Mouse (Mus musculus) midbrain, embryonic 16.5 days (tissue): ENCODE measurements around the gene Xrra1. TPM values are rescaled to one million over a fixed set of nuclear protein-coding genes. Genes with fewer than 3 reads are reported as not detected.

Experiments
- ATAC-seq: fragments of 200-750 bp; cut with Nextera tagmentation; 2 replicates; pipeline ENCODE4 v1.8.0; 2017; ENCODE audit warnings: moderate TSS enrichment
- H3K27ac ChIP-seq: fragments of 300-500 bp; sonication (generic); 2 replicates; pipeline ENCODE4 v1.5.1; 2014; ENCODE audit warnings: mild to moderate bottlenecking, low read length, mixed read lengths
- H3K27me3 ChIP-seq: fragments of 300-500 bp; sonication (generic); 2 replicates; pipeline ENCODE4 v1.6.1; 2014; ENCODE audit warnings: low read depth, low read length, mixed read lengths; ENCODE audit not compliant: control insufficient read depth, insufficient read depth
- H3K36me3 ChIP-seq: fragments of 300-500 bp; sonication (generic); 2 replicates; pipeline ENCODE4 v1.6.1; 2014; ENCODE audit warnings: mild to moderate bottlenecking, low read length, moderate library complexity, mixed read lengths; ENCODE audit not compliant: control insufficient read depth, insufficient read depth
- H3K4me1 ChIP-seq: fragments of 300-500 bp; sonication (generic); 2 replicates; pipeline ENCODE4 v1.6.1; 2014; ENCODE audit warnings: mild to moderate bottlenecking, low read length, mixed read lengths; ENCODE audit not compliant: control insufficient read depth, insufficient read depth
- H3K4me2 ChIP-seq: fragments of 300-500 bp; sonication (generic); 2 replicates; pipeline ENCODE4 v1.6.1; 2014; ENCODE audit warnings: mild to moderate bottlenecking, low read length, mixed read lengths
- H3K4me3 ChIP-seq: fragments of 300-500 bp; sonication (generic); 2 replicates; pipeline ENCODE4 v1.5.1; 2014; ENCODE audit warnings: low read depth, mild to moderate bottlenecking, low read length, moderate library complexity, mixed read lengths
- H3K9ac ChIP-seq: fragments of 300-500 bp; sonication (generic); 2 replicates; pipeline ENCODE4 v1.6.1; 2014; ENCODE audit warnings: low read depth, low read length, mixed read lengths
- H3K9me3 ChIP-seq: fragments of 300-500 bp; sonication (generic); replicated peaks from 2 replicates; pipeline ENCODE4 v1.6.1; 2014; ENCODE audit warnings: mild to moderate bottlenecking, low read length, mixed read lengths; ENCODE audit not compliant: control insufficient read depth, poor library complexity, severe bottlenecking
- WGBS: fragments of 180-500 bp; shearing (Covaris S2); extraction: QIAGEN DNeasy Blood & Tissue Kit; methylation state at CpG from one replicate; pipeline ENCODE4 v1.1.7; 2014; 5-methylcytosine and 5-hydroxymethylcytosine counted together
- polyA plus RNA-seq: library from polyadenylated mRNA; unstranded; fragments of >200 nt; fragmentation: Nextera tagmentation; extraction: Ambion mirVana; gene quantifications from 2 replicates; pipeline ENCODE4 v1.2.1, GENCODE M21; 2015

Xrra1 gene
- polyA plus RNA-seq, 1 experiment from 2014 or later, result 1.3 TPM

DNA sequence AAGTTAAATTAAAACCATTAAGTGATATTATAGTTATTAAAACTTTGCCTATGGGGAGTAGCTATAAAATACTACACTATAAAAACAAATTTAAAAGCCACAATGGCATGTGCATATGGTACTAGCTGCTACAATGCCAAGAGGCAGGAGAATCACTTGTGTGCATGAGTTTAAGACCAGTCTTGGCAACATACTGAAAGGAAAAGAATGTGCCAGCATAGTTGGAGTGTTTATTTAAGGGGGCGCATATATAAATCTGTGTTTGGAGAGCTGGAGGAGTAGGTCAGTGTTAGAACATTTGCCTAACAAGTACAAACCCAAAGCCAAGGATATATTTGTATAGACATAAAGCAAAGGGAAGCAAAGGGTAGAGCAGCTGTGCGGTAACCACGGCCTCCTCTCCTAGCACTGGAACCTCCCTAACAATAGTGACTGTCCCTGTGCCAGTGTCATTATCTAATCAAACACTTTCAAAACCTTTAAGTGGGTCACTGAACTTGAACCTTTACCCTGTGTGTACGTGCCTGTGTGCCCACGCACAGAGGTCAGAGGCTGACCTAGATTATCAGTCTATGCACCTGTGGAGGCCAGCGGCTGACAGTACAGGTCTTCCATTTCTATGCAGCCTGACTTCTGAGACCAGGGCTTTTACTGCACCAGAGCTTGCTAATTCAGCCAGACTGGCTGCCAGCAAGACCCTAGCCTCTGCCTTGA lies 21.4 kb upstream of the Xrra1 start:
- H3K36me3 ChIP-seq, result peaks cover 28% of the 10 kb centered on the region
- WGBS, result 84% methylated on average over 6 of the region's 6 CpGs
- H3K9ac ChIP-seq, result no peak overlapping the region
- no peak for ATAC-seq
- no peaks in the 10 kb centered on the region for H3K27me3 ChIP-seq
- H3K9me3 ChIP-seq, result no peaks in the 10 kb centered on the region
- no peaks in the 10 kb centered on the region for H3K4me1 ChIP-seq
- no peak overlapping the region for H3K4me2 ChIP-seq
- H3K27ac ChIP-seq, result no peak overlapping the region
- no peak overlapping the region for H3K4me3 ChIP-seq

DNA sequence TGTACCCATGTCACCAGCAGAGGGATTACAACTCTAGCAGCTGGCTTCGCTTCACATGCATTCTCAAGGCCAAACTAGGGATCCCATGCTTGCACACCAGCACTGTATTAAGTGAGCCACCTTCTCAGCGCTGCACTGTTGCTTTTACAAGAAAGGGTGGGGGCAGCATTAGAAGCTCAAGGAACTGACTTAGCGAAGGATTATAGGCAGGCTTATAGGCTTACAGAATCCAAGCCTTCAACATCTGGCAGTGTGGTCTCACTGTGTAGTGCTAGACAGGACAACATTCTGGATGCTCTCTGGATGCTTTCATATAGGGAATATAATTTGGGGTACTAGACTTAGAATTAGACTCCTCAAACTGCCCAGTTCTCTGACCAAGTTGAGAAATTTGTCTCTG lies 20.7 kb upstream of the Xrra1 start:
- H3K4me3 ChIP-seq, result no peak overlapping the region
- H3K27ac ChIP-seq, result no peak overlapping the region
- H3K27me3 ChIP-seq, result no peaks in the 10 kb centered on the region
- WGBS, result 91% methylated on average over 3 of the region's 3 CpGs
- ATAC-seq, result no peak
- H3K9ac ChIP-seq, result no peak overlapping the region
- no peaks in the 10 kb centered on the region for H3K9me3 ChIP-seq
- H3K4me2 ChIP-seq, result no peak overlapping the region
- peaks cover 28% of the 10 kb centered on the region for H3K36me3 ChIP-seq
- H3K4me1 ChIP-seq, result no peaks in the 10 kb centered on the region

DNA sequence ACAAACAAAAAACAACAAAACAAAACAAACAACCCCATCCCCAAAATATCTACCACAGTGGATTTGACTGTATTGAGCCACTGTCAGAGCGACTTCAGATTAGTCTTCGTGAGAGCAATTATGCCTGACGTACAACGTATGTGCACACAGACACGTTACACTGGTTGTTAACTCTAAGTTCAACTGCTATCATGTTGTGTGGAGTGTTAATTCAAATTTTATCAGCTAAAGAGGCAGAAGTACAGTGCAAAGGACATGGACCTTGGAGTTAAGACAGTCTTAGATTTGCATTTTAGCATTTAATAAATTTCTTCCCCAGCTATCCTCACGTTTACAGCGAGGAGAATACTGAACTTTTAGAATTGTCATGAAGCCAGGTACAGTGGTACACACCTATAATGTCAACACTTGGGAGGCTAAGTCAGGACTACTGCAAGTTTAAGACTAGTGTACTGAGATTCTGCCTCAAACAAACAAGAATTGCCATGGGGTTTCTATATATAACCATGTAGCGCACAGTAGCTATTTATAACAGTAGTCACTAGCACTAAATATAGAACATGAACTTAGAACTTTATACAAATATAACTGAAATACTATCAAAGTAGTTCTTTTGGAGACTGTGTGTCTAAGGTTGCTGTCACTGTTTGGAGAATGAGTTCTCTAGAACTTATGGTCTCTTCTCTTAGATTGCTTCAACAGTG lies 13.2 kb upstream of the Xrra1 start:
- 96% methylated on average over 8 of the region's 8 CpGs for whole genome bisulfite sequencing
- Histone ChIP-seq H3K36me3 (peaks cover 20% of the 10 kb centered on the region), H3K27ac (no peak overlapping the region), H3K4me1 (no peaks in the 10 kb centered on the region), H3K4me3 (no peak overlapping the region), H3K9me3 (no peaks in the 10 kb centered on the region), H3K27me3 (no peaks in the 10 kb centered on the region), H3K4me2 (no peak overlapping the region), H3K9ac (no peak overlapping the region)
- ATAC-seq, result no peak

DNA sequence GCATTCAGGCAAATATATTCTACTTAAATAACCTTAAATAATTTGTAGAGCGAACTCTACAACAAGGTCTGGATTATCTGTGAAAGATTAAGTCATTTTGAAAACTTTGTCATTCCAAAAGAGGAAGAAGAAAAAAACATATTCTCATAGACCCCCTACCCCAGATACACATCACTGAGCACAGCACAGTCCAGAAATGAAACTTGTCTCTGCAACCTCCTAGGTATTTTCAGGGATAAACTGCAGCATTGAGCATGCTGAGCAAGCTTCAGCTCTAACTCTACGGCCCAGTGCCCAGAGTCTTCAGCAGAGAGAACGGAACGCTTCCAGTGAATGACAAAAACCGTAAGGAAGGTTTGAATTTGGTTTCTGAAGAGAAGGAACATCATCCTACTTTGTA lies 8.4 kb upstream of the Xrra1 start:
- no peaks in the 10 kb centered on the region for H3K27me3 ChIP-seq
- H3K4me3 ChIP-seq, result no peak overlapping the region
- WGBS, result 60% methylated on average over 5 of the region's 5 CpGs
- no peak for ATAC-seq
- H3K27ac ChIP-seq, result no peak overlapping the region
- peaks cover 5% of the 10 kb centered on the region; the same call in 1 of the 2 replicates for H3K4me1 ChIP-seq
- no peak overlapping the region for H3K9ac ChIP-seq
- no peaks in the 10 kb centered on the region for H3K9me3 ChIP-seq
- H3K4me2 ChIP-seq, result no peak overlapping the region
- H3K36me3 ChIP-seq, result peaks cover 14% of the 10 kb centered on the region

DNA sequence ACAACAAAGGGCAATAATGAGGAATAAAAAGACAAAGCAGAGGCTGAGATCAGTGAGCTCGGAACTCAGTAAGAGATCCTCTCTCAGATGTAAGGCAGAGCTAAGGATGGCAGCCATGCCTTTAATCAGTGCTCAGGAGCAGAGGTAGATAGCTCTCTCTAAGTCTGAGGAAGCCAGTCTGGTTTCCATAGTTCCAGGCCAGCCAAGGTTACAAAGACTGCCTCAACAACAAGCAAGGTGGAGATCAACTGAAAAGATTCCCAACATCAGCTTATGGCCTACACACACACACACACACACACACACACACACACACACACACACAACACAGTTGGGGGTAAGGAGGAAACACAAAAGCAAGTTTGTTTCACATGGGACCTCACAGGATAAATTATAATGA lies 7.8 kb upstream of the Xrra1 start:
- no peak overlapping the region for H3K4me3 ChIP-seq
- H3K27ac ChIP-seq, result no peak overlapping the region
- no peak overlapping the region for H3K4me2 ChIP-seq
- H3K9me3 ChIP-seq, result no peaks in the 10 kb centered on the region
- peaks cover 7% of the 10 kb centered on the region; the same call in 1 of the 2 replicates for H3K4me1 ChIP-seq
- no peaks in the 10 kb centered on the region for H3K27me3 ChIP-seq
- H3K36me3 ChIP-seq, result peaks cover 14% of the 10 kb centered on the region
- no peak overlapping the region for H3K9ac ChIP-seq
- no peak for ATAC-seq
- 37% methylated on average over 1 of the region's 1 CpGs for WGBS

DNA sequence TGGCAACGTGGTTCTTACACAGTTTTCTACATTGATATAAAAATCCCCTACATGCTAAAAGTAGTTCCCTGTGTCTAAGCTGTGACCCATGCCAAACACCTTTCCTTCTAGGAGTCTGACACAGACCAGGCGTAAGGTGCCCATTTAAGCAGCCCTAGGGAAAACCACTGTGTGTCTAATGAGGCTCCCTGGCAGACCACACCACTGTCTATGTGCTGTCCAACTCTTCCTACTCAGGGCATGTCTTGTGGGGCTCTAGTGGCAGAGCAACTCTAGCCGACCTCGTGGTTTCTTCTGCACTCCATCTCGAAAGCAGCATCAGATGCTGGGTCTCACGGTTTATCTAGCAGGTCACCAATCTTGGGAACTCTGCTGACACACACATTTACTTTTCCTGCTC lies 7.3 kb upstream of the Xrra1 start:
- peaks cover 14% of the 10 kb centered on the region for H3K36me3 ChIP-seq
- H3K27ac ChIP-seq, result no peak overlapping the region
- H3K4me3 ChIP-seq, result no peak overlapping the region
- H3K27me3 ChIP-seq, result no peaks in the 10 kb centered on the region
- peaks cover 11% of the 10 kb centered on the region for H3K4me1 ChIP-seq
- H3K4me2 ChIP-seq, result no peak overlapping the region
- no peak for ATAC-seq
- no peaks in the 10 kb centered on the region for H3K9me3 ChIP-seq
- 88% methylated on average over 6 of the region's 6 CpGs for WGBS
- no peak overlapping the region for H3K9ac ChIP-seq

DNA sequence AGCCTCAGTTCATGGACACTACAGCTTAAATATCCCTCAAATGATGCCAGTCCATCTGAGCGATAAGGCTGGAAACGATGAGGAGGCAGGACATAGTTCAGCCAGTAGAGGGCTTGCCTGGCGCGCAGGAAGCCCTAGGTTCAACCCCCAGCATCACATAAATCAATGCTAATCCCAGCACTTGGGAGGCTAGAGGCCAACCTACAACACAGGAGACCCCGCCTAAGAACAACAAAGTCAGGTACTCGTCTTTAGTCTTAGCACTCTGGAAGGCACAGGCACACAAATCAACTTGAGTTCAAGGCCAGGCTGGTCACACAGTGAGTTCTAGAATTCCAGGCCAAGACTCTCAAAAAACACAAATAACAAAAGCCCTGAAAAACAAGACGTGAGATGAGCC lies 5.6 kb upstream of the Xrra1 start:
- no peaks in the 10 kb centered on the region for H3K9me3 ChIP-seq
- no peak overlapping the region for H3K9ac ChIP-seq
- peaks cover 22% of the 10 kb centered on the region for H3K4me1 ChIP-seq
- peaks cover 6% of the 10 kb centered on the region for H3K36me3 ChIP-seq
- no peak overlapping the region for H3K4me2 ChIP-seq
- no peak overlapping the region for H3K4me3 ChIP-seq
- no peaks in the 10 kb centered on the region for H3K27me3 ChIP-seq
- ATAC-seq, result no peak
- H3K27ac ChIP-seq, result no peak overlapping the region
- 87% methylated on average over 7 of the region's 7 CpGs for WGBS

DNA sequence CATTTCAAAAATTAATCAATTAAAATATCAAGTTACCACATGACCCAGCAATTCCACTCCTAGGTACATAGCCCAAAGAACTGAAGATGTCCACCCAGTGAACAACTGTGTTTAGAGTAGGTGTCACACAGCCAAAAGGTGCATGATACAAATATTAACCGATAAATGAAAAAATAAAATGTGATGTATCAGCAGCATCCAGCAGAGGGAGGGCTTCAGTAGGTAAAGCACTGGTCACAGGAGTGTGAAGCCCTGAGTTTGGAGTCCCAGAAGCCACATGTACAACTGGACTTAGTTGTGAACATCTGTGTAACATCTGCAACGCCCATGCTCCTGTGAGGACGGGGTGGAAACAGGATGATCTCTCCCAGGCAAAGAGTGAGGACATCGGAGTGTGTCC lies 4.6 kb upstream of the Xrra1 start:
- 92% methylated on average over 4 of the region's 4 CpGs for whole genome bisulfite sequencing
- no peak overlapping the region for H3K4me3 ChIP-seq
- H3K27ac ChIP-seq, result no peak overlapping the region
- H3K4me1 ChIP-seq, result peaks cover 24% of the 10 kb centered on the region
- H3K36me3 ChIP-seq, result 0 out of 2 replicates have a peak, but pooled peaks cover 4% of the 10 kb centered on the region
- no peak overlapping the region for H3K9ac ChIP-seq
- no peak overlapping the region for H3K4me2 ChIP-seq
- ATAC-seq, result no peak
- H3K9me3 ChIP-seq, result no peaks in the 10 kb centered on the region
- no peaks in the 10 kb centered on the region for H3K27me3 ChIP-seq

DNA sequence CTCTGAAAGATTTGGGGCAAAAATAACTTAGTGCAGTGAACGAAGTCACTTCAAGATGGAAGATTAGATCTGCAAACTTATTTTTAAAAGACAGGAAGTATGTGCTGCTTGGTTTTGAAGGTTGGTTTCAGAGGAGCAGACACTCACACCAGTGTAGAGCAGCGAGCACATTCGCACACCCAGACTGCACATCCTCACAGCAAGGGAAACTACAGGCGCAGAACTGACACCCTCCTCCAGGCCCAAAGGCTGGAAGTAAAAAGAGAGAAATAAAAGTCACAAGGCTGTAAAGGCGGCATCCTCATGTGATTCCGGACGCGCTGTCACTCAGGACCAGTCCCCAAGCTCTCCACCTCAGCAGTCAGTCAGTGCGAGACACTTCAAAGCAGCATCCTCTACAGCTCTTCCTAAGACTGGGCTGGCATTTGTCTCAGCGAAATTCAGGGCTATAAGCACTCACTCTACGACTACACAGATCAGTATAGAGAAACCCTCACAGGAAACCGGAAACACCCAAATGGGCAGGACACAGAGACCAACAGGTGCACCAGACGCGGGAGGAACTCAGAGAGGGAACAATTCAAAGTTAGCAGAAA lies 2.6 kb upstream of the Xrra1 start:
- no peak for ATAC-seq
- WGBS, result 91% methylated on average over 14 of the region's 14 CpGs

More for the DNA sequence above, 2.6 kb upstream of the Xrra1 start:
- Histone ChIP-seq H3K36me3 (0 out of 2 replicates have a peak, but pooled peaks cover 4% of the 10 kb centered on the region), H3K4me1 (peaks cover 25% of the 10 kb centered on the region), H3K4me2 (no peak overlapping the region), H3K9me3 (no peaks in the 10 kb centered on the region), H3K4me3 (no peak overlapping the region), H3K27me3 (no peaks in the 10 kb centered on the region), H3K27ac (no peak overlapping the region), H3K9ac (no peak overlapping the region)
